Mouse (Mus musculus) adrenal gland, postnatal 0 days (tissue): ENCODE data around the gene Ptrhd1. TPM values are rescaled to one million over a fixed set of nuclear protein-coding genes. Genes with fewer than 3 reads are reported as not detected.

Experiments used
- polyA plus RNA-seq: library from polyadenylated mRNA; unstranded; fragments of >200 nt; fragmentation: Nextera tagmentation; extraction: Ambion mirVana; gene quantifications from 2 replicates; pipeline ENCODE4 v1.2.1, GENCODE M21; 2015

Ptrhd1 gene
- 9.3 and 9.9 TPM in 2 replicates for polyA plus RNA-seq

DNA sequence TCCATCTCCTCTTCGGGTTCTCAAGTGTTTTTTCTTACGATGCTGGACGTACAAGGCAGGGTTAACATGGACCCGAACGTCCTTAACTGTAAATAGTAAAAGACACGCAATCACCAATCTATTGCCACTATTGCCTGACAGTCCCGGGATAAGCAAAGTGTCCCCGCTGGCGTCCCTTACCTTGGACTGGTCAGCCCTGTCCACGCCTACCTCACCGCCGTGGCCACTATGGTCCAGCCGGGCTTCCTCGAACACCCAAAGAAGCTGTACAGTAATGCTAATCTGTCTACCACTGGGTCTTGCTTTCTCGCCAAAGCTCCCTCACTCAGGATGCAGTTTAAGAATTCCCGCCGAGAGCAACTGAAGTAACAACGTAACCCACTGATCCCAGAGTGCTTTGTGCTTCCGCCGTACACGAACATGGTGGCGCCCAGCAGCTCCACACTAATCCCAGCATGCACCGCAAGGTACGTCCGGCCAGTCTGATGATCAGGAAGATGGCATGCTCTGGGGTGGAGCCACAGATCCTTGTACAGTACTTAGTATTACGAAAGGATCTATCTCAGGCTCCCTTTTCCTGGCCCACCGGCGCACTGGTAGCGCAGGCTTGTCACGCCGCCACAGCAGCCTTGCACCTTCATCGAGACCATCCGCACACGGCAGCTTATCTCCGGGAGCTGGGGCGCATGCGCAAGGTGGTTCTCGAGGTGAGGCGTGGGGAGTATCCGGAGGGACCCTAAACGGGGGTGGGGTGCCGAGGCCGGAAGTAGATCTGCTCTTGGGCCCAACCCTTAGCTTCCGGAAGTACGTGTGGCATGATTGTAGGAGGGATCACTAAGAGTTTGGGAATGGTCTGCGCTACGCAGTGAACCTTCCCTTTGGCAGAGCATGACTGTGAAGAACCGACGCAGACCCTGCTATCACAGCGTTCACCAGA, at the start of gene Ptrhd1, which contains the start of gene Cenpo:
Gene Ptrhd1, plus strand, starts transcription at position 456 of the 937 bp plus-strand sequence.
Gene Cenpo, minus strand, starts transcription at position 723 of the 937 bp plus-strand sequence.

Other genes with a start within 250 kb of the Ptrhd1 start
- 1.1 and 2.0 TPM in 2 replicates for gene Efr3b, start 195.1 kb upstream of the Ptrhd1 start, polyA plus RNA-seq
- 2.8 and 3.0 TPM in 2 replicates for gene Dnajc27, start 151.4 kb upstream of the Ptrhd1 start, polyA plus RNA-seq
- gene Adcy3, start 100.9 kb upstream of the Ptrhd1 start, polyA plus RNA-seq, result 7.3 and 9.8 TPM in 2 replicates
- 5.4 and 8.2 TPM in 2 replicates for gene Cenpo, start 267 bp downstream of the Ptrhd1 start, polyA plus RNA-seq
- gene Ncoa1, start 243.2 kb downstream of the Ptrhd1 start, polyA plus RNA-seq, result 5.8 and 9.0 TPM in 2 replicates